In the genomic region with DNA sequence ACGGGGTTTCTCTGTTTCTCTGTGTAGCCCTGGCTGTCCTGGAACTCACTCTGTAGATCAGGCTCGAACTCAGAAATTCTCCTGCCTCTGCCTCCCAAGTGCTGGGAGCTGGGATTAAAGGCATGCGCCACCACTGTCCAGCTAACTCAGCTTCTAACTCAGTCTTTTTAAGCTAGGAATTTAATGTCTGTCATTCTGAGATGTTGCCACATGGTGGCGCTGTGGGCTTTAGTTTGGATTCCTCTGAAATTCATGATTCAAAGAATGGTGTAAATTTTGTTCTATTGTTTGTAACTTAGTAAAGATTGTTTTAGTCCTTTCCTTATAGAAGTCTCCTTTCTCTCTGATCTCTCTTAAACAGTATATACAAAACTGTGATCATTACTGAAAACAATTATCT, we compare ENCODE assay signal across 9 mouse cellular contexts. TPM values are rescaled to one million over a fixed set of nuclear protein-coding genes. Genes with fewer than 3 reads are reported as not detected.
DNase-seq lines count a peak whose midpoint lies in the region; ATAC-seq and TF ChIP-seq lines count a peak whose summit lies in the region.
"Had no signal": no experiment of that assay in that cellular context is flagged by ENCODE, and none has a peak within 500 bp of the region (broad histone marks: within the 10 kb centered on the region; RNA-seq: fewer than 3 reads in every experiment).

No protein-coding gene starts in this region.

- H3K27ac ChIP-seq in thymus, adult 2 months (ENCODE audit: control insufficient read depth, insufficient read depth, low read length): no peak overlapping the region
- H3K27ac ChIP-seq: hindbrain, embryonic 15.5 days had no signal

- no peak for TF ChIP-seq CTCF in thymus, adult 2 months (IDR thresholded peaks at IDR 0.05; ENCODE audit: borderline replicate concordance, control insufficient read depth, extremely low read depth, insufficient read depth, low read length, poor library complexity)

- no peak for TF ChIP-seq POLR2A in thymus, adult 2 months (IDR thresholded peaks at IDR 0.05; ENCODE audit: control insufficient read depth, extremely low read depth, insufficient read depth, low read length, poor library complexity)

- H3K36me3 ChIP-seq in thymus, adult 2 months (ENCODE audit: control insufficient read depth, insufficient read depth, low read length): no peaks in the 10 kb centered on the region
- H3K36me3 ChIP-seq: hindbrain, embryonic 15.5 days had no signal

- H3K4me3 ChIP-seq in thymus, adult 2 months (ENCODE audit: control insufficient read depth, insufficient read depth, low read length): no peak overlapping the region
- H3K4me3 ChIP-seq: hindbrain, embryonic 15.5 days had no signal

- 45% methylated on average over 4 of the region's 4 CpGs for WGBS in thymus, adult 2 months

- DNase-seq in gastrocnemius, adult 18-20 months (ENCODE audit: low spot score): peak; percentile 9
- DNase-seq in gastrocnemius, postnatal 25 days: no peak
- DNase-seq in thymus, adult 2 months: peak; percentile 23
- no peak for DNase-seq in thymus, adult 18-20 months
- DNase-seq in cerebellum, postnatal 25 days: peak; percentile 14 to 69
- DNase-seq in layer of hippocampus, adult 9-10 months (ENCODE audit: low spot score): peak; percentile 18
- DNase-seq in naive thymus-derived CD4-positive, alpha-beta T cell, adult 2 months (ENCODE audit: low read depth): peak; percentile 58

- no peaks in the 10 kb centered on the region for H3K27me3 ChIP-seq in thymus, adult 2 months (ENCODE audit: control insufficient read depth, insufficient read depth, low read length)
- H3K27me3 ChIP-seq: hindbrain, embryonic 15.5 days had no signal

- no peak for ATAC-seq in monocyte, adult 5-6 weeks (replicated peaks; ENCODE audit: insufficient number of reproducible peaks, low FRiP score, low TSS enrichment, poor library complexity, severe bottlenecking)

- H3K4me1 ChIP-seq in thymus, adult 2 months (replicated peaks; ENCODE audit: control insufficient read depth, insufficient read depth, low read length): no peaks in the 10 kb centered on the region
- H3K4me1 ChIP-seq: hindbrain, embryonic 15.5 days had no signal

RNA-seq across cellular contexts. Expression of a gene that starts 39.1 kb away (rescaled TPM):
- under 1 TPM; 0.32 to 0.33 TPM for total RNA-seq in gastrocnemius, adult 18-20 months (2021)
- under 1 TPM; 0.23 to 0.43 TPM for total RNA-seq in gastrocnemius, postnatal 25 days (2021)
- polyA plus RNA-seq in thymus, adult 2 months (2012; rRNA removed): 0.61 and 0.88 TPM in 2 replicates
- total RNA-seq in monocyte, adult 5-6 weeks (2017): 0.67 to 3.5 TPM (median 2.9 TPM) in 3 replicates

RNA-seq across cellular contexts. Expression of a gene that starts 49.4 kb away (rescaled TPM):
- 1 to 10 TPM; 2.9 TPM for total RNA-seq in gastrocnemius, adult 18-20 months (2021)
- total RNA-seq in gastrocnemius, postnatal 25 days (2021): 1 to 10 TPM; 2.3 to 2.8 TPM
- polyA plus RNA-seq in thymus, adult 2 months (2012; rRNA removed): 3.7 and 4.1 TPM in 2 replicates
- total RNA-seq in monocyte, adult 5-6 weeks (2017): 13.6 to 18.1 TPM (median 15.6 TPM) in 3 replicates

Comparison
In these comparisons a context has a peak if more than half of its experiments do, and no peak if none do; other contexts are left out.
1. DNase-seq: peak in gastrocnemius, adult 18-20 months (single experiment), thymus, adult 2 months (single experiment), cerebellum, postnatal 25 days (2 of 2), layer of hippocampus, adult 9-10 months (single experiment) and naive thymus-derived CD4-positive, alpha-beta T cell, adult 2 months (single experiment); none in gastrocnemius, postnatal 25 days (single experiment) and thymus, adult 18-20 months (0 of 2).